Mouse (Mus musculus) MN1 (cell line): Measurements from ENCODE around the gene Cdkn2d.

Source experiments
- DNase-seq: peaks from one replicate; pipeline ENCODE4 v3.0.0-alpha.2; 2016; ENCODE audit warnings: low spot score

Cdkn2d gene

DNA sequence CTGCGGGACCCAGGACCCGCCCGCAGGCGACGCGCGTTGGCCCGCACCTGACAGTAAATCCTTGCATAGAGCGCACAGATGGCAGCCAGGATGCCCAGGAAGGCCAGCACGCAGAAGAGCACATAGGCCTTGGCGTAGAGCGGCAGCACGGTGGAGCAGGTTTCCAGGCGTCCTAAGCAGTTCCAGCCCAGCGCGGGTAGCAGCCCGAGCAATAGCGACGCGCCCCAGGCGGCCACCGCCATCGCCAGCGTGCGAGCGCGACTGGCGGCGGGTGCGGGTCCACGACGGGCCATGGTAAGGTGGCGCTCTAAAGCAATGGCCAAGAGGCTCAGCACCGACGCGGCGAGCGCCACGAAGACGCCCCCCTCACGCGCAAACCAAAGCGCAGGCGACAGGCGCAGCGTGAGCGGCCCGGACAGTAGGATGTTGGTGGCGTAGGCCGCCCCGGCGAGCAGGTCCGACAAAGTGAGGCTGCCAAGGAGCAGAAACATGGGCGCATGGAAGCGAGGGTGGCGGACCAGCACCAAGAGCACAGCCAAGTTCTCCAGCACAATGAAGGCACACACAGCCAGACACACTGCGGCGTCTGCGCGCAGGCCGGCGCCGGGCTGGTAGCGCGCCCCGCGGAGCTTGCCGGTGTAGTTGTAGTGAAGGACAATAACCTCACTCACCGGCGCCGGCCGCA is 46.6 kb downstream of the Cdkn2d start:
- DNase-seq = no peak

DNA sequence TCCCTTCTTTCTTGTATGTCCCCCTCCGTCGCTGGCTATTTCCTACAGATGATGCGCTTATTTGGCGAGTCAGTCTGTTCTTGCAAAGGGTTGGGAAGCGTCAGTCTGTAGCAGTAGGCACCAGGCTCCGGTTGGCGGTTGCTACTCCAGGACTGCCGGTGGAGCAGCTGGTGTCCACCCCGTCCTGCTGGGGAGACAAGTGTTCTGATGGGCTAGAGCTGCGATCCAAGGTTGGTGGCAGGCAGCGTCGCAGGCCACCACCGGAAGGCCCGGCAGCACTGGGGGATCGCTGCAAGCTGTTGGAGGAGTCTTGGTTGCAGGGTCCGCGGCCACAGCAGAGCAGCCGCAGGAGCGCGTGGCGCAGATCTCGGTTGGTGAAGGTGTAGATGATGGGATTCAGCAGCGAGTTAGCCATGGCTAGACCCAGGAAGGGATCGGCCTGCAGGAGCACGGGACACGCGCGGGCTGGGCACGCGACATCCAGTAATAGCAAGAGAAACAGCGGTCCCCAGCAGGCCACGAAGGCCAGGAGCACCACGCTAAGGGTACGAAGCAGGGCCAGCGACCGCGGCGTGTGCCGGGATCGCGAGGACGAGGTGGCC is 47.3 kb downstream of the Cdkn2d start:
- DNase-seq = no peak

- no peak for DNase-seq
Measured at GRCm38 (mm10) chr9:21241343-21241742, 49.9 kb downstream of the Cdkn2d start.

DNA sequence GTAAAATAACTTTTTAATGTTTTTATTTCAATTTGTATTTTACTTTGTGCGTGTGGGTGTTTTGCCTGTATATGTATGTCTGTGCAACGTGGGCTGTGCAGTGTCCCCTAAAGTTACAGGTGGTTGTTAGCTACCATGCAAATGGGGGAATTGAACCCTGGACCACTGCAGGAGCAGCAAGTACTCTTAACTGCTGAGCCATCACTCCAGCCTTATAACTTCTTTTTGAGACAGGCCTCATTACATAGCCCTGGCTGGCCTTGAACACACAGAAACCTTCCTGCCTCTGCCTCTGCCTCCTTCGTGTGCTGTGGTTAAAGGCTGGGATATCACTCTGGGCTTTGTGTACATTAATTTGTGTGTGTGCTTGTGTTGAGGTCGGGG is 51.8 kb downstream of the Cdkn2d start:
- DNase-seq = no peak

DNA sequence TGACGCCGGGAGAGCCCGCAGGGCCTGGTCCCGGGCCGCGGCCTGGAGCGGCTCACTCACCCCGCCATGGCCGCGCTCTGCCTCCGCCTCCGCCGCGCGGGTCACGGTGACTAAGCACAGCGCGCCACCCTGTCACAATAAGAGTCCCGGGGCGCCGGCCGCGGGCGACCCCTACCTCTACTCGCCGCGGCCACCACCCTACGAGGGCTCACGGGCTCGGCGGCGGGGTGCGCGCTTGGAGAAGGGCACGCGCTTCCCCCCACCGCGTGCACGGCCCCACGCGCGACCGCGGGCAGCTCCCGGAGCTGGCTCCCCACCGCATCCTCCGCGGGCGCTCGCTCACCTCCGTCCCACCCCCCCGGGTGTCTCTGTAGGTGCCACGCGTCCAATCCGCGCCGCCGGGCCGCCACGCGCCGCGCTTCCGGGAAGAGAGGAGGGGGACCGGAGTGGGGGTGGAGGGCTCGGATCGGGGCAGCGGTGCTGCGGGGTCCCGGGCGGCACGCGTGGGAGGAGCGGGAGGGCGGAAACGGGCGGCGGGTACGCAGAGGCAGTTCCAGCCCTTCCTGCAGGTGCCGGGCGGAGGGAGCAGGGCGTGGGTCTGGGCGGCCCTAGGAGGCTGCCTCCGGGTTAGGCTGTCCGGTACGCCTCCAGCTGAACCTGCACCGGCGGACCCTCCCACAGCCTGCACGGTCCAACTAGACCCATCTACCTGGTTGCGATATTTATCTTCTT is 52.3 kb downstream of the Cdkn2d start, which contains the start of gene Keap1:
Gene Keap1, minus strand, starts transcription at position 629 of the 732 bp plus-strand sequence.
- peak; percentile 82 for DNase-seq
